Mouse (Mus musculus) heart, postnatal 0 days (tissue): ENCODE measurements at regions not wholly inside any gene's neighbourhood (a gene's known extent, or its start where the extent isn't known, plus 50 kb on each side); places are given as distances from the start of the nearest gene placed in this dataset.

ENCODE experiments used
- CTCF ChIP-seq: IDR thresholded peaks from 2 replicates; pipeline ENCODE4 v1.5.1; 2016; ENCODE audit warnings: antibody characterized with exemption, control low read depth, low read depth
- EP300 ChIP-seq: IDR thresholded peaks from 2 replicates; pipeline ENCODE4 v1.6.1; 2016; ENCODE audit warnings: antibody characterized with exemption, low read depth

GRCm38 (mm10) chr15:65532241-65532640 lies 517.5 kb upstream of the Gm21961 start:
- TF ChIP-seq CTCF (no peak), EP300 (no peak)
